Mouse (Mus musculus): ENCODE measurements around the gene Rpgrip1l. TPM values are rescaled to one million over a fixed set of nuclear protein-coding genes. Genes with fewer than 3 reads are reported as not detected.

The Rpgrip1l gene
- total and polyA plus RNA-seq, 3 experiments = 0.26 to 6.6 (median 5.6) TPM

- ATAC-seq (ENCODE audit: extremely low read depth, insufficient number of reproducible peaks, low FRiP score, poor library complexity, severe bottlenecking) (no peak), DNase-seq (ENCODE audit: low spot score) (no peak)
- Histone ChIP-seq H3K36me3 (replicated peaks) (no peaks in the 10 kb centered on the region), H3K4me1 (ENCODE audit: insufficient read depth, low read depth, low read length) (no peaks in the 10 kb centered on the region), H3K27me3 (ENCODE audit: insufficient read depth, low read length) (peaks cover 4% of the 10 kb centered on the region), H3K4me3 (ENCODE audit: low read depth, low read length) (no peak overlapping the region), H3K9me3 (replicated peaks) (no peaks in the 10 kb centered on the region)
- TF ChIP-seq TAL1 (conservative IDR thresholded peaks at IDR 0.05; ENCODE audit: low read depth, low read length) = no peak
- no peak for TF ChIP-seq GATA1 (IDR thresholded peaks at IDR 0.05; ENCODE audit: borderline replicate concordance, low read length)
- no peak for TF ChIP-seq GATA2 (IDR thresholded peaks at IDR 0.05; ENCODE audit: borderline replicate concordance, low read depth, low read length)
- TF ChIP-seq POLR2AphosphoS5 (IDR thresholded peaks at IDR 0.05; ENCODE audit: insufficient replicate concordance, low read depth, low read length) = no peak
- no peak for TF ChIP-seq CTCF (IDR thresholded peaks at IDR 0.05; ENCODE audit: low read depth, low read length)
Measured at GRCm38 (mm10) chr8:91201184-91201583, 111.9 kb downstream of the Rpgrip1l start.

GRCm38 (mm10) chr8:91199876-91200275 lies 113.2 kb downstream of the Rpgrip1l start, which contains the start of gene Aktip:
TSS of gene Aktip (minus strand) at chr8:91199976.
- Histone ChIP-seq H3K4me3 (ENCODE audit: low read depth, low read length) (no peak within 1 kb of the TSS), H3K36me3 (replicated peaks) (no peaks in the 10 kb centered on the region), H3K4me1 (ENCODE audit: insufficient read depth, low read depth, low read length) (no peaks in the 10 kb centered on the region), H3K27me3 (ENCODE audit: insufficient read depth, low read length) (no peaks in the 10 kb centered on the region; the same call in 1 of the 2 replicates), H3K9me3 (replicated peaks) (no peaks in the 10 kb centered on the region)
- ATAC-seq (ENCODE audit: extremely low read depth, insufficient number of reproducible peaks, low FRiP score, poor library complexity, severe bottlenecking) = no peak
- TF ChIP-seq GATA1 (IDR thresholded peaks at IDR 0.05; ENCODE audit: borderline replicate concordance, low read length) (no peak), CTCF (IDR thresholded peaks at IDR 0.05; ENCODE audit: low read depth, low read length) (no peak), POLR2AphosphoS5 (IDR thresholded peaks at IDR 0.05; ENCODE audit: insufficient replicate concordance, low read depth, low read length) (no peak), TAL1 (conservative IDR thresholded peaks at IDR 0.05; ENCODE audit: low read depth, low read length) (no peak), GATA2 (IDR thresholded peaks at IDR 0.05; ENCODE audit: borderline replicate concordance, low read depth, low read length) (no peak)
- DNase-seq (ENCODE audit: low spot score) = no peak

GRCm38 (mm10) chr8:91198036-91198435 lies 115.0 kb downstream of the Rpgrip1l start:
- Histone ChIP-seq H3K36me3 (replicated peaks) (no peaks in the 10 kb centered on the region), H3K4me1 (ENCODE audit: insufficient read depth, low read depth, low read length) (no peaks in the 10 kb centered on the region), H3K9me3 (replicated peaks) (no peaks in the 10 kb centered on the region)

GRCm38 (mm10) chr8:91197233-91197632 lies 115.8 kb downstream of the Rpgrip1l start:
- H3K27me3 ChIP-seq (ENCODE audit: insufficient read depth, low read length) = peaks cover 13% of the 10 kb centered on the region
- H3K4me1 ChIP-seq (ENCODE audit: insufficient read depth, low read depth, low read length) = no peaks in the 10 kb centered on the region
- H3K9me3 ChIP-seq (replicated peaks) = no peaks in the 10 kb centered on the region
- DNase-seq (ENCODE audit: low spot score) (no peak), ATAC-seq (ENCODE audit: extremely low read depth, insufficient number of reproducible peaks, low FRiP score, poor library complexity, severe bottlenecking) (no peak)
- no peak overlapping the region for H3K4me3 ChIP-seq (ENCODE audit: low read depth, low read length)
- TF ChIP-seq GATA1 (IDR thresholded peaks at IDR 0.05; ENCODE audit: borderline replicate concordance, low read length) = no peak
- H3K36me3 ChIP-seq (replicated peaks) = no peaks in the 10 kb centered on the region

More at GRCm38 (mm10) chr8:91198036-91198435, 115.0 kb downstream of the Rpgrip1l start:
- H3K27me3 ChIP-seq (ENCODE audit: insufficient read depth, low read length) = peaks cover 13% of the 10 kb centered on the region
- TF ChIP-seq TAL1 (conservative IDR thresholded peaks at IDR 0.05; ENCODE audit: low read depth, low read length) = no peak
- no peak for TF ChIP-seq GATA2 (IDR thresholded peaks at IDR 0.05; ENCODE audit: borderline replicate concordance, low read depth, low read length)
- TF ChIP-seq CTCF (IDR thresholded peaks at IDR 0.05; ENCODE audit: low read depth, low read length) = no peak
- TF ChIP-seq GATA1 (IDR thresholded peaks at IDR 0.05; ENCODE audit: borderline replicate concordance, low read length) = no peak
- TF ChIP-seq POLR2AphosphoS5 (IDR thresholded peaks at IDR 0.05; ENCODE audit: insufficient replicate concordance, low read depth, low read length) = no peak
- H3K4me3 ChIP-seq (ENCODE audit: low read depth, low read length) = no peak overlapping the region
- ATAC-seq (ENCODE audit: extremely low read depth, insufficient number of reproducible peaks, low FRiP score, poor library complexity, severe bottlenecking) (no peak), DNase-seq (ENCODE audit: low spot score) (no peak)

- no peak for ATAC-seq (ENCODE audit: extremely low read depth, insufficient number of reproducible peaks, low FRiP score, poor library complexity, severe bottlenecking)
- Histone ChIP-seq H3K27me3 (ENCODE audit: insufficient read depth, low read length) (peaks cover 13% of the 10 kb centered on the region), H3K4me3 (ENCODE audit: low read depth, low read length) (no peak overlapping the region), H3K36me3 (replicated peaks) (no peaks in the 10 kb centered on the region), H3K9me3 (replicated peaks) (no peaks in the 10 kb centered on the region), H3K4me1 (ENCODE audit: insufficient read depth, low read depth, low read length) (no peaks in the 10 kb centered on the region)
- TF ChIP-seq GATA2 (IDR thresholded peaks at IDR 0.05; ENCODE audit: borderline replicate concordance, low read depth, low read length) (no peak), TAL1 (conservative IDR thresholded peaks at IDR 0.05; ENCODE audit: low read depth, low read length) (no peak), POLR2AphosphoS5 (IDR thresholded peaks at IDR 0.05; ENCODE audit: insufficient replicate concordance, low read depth, low read length) (no peak), GATA1 (IDR thresholded peaks at IDR 0.05; ENCODE audit: borderline replicate concordance, low read length) (no peak), CTCF (IDR thresholded peaks at IDR 0.05; ENCODE audit: low read depth, low read length) (no peak)
- no peak for DNase-seq (ENCODE audit: low spot score)
Measured at GRCm38 (mm10) chr8:91196661-91197060, 116.4 kb downstream of the Rpgrip1l start.

- no peak for TF ChIP-seq POLR2AphosphoS5 (IDR thresholded peaks at IDR 0.05; ENCODE audit: insufficient replicate concordance, low read depth, low read length)
- no peak for TF ChIP-seq CTCF (IDR thresholded peaks at IDR 0.05; ENCODE audit: low read depth, low read length)
- no peak for TF ChIP-seq TAL1 (conservative IDR thresholded peaks at IDR 0.05; ENCODE audit: low read depth, low read length)
- TF ChIP-seq GATA2 (IDR thresholded peaks at IDR 0.05; ENCODE audit: borderline replicate concordance, low read depth, low read length) = no peak
- no peak for TF ChIP-seq GATA1 (IDR thresholded peaks at IDR 0.05; ENCODE audit: borderline replicate concordance, low read length)
Measured at GRCm38 (mm10) chr8:91194081-91194480, 119.0 kb downstream of the Rpgrip1l start.

More at GRCm38 (mm10) chr8:91194081-91194480, 119.0 kb downstream of the Rpgrip1l start:
- Histone ChIP-seq H3K4me1 (ENCODE audit: insufficient read depth, low read depth, low read length) (no peaks in the 10 kb centered on the region), H3K27me3 (ENCODE audit: insufficient read depth, low read length) (peaks cover 15% of the 10 kb centered on the region), H3K36me3 (replicated peaks) (no peaks in the 10 kb centered on the region), H3K4me3 (ENCODE audit: low read depth, low read length) (no peak overlapping the region), H3K9me3 (replicated peaks) (no peaks in the 10 kb centered on the region)
- ATAC-seq (ENCODE audit: extremely low read depth, insufficient number of reproducible peaks, low FRiP score, poor library complexity, severe bottlenecking) (no peak), DNase-seq (ENCODE audit: low spot score) (no peak)

Data from G1E (cell line).